Mouse (Mus musculus): ENCODE measurements around the gene Olfr656. TPM values are rescaled to one million over a fixed set of nuclear protein-coding genes. Genes with fewer than 3 reads are reported as not detected.

The Olfr656 gene
- polyA plus RNA-seq, 1 experiment: not detected

- TF ChIP-seq CTCF (IDR thresholded peaks at IDR 0.05; ENCODE audit: borderline replicate concordance, insufficient read depth, low read length): peak; percentile 57; the same call in 1 of the 2 replicates
- TF ChIP-seq POLR2A (IDR thresholded peaks at IDR 0.05; ENCODE audit: low read depth, low read length): no peak
- H3K4me3 ChIP-seq (ENCODE audit: insufficient read depth, low read length): no peak within 1 kb of the TSS
- no peak within 1 kb of the TSS for H3K27ac ChIP-seq (ENCODE audit: insufficient read depth, low read length)
- H3K4me1 ChIP-seq (ENCODE audit: control insufficient read depth, insufficient read depth, low read length): no peaks in the 10 kb centered on the region
Measured at GRCm38 (mm10) chr7:104646841-104647482, 33.2 kb downstream of the Olfr656 start, which contains the start of gene Olfr658. Gene Olfr658 (minus strand): TSS chr7:104647305.

DNA sequence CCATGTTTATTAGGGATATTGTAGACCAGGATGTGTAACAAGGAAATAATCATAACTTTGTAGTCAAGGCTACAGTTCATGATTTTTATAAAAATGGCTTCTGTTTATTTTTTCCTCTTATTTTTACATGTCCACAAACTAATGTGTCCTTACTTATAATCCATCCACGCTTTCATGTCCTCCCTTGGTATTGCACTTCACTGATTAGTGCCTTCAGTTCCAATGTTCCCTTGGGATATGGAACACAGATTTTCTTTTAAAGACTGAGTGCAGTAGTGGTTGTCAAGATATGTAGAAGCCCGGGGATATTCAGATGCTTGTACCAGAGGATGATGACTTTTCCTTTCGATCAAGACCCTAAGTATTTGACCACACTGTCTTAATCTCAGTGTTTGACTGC is 52.7 kb downstream of the Olfr656 start, which contains the start of gene Olfr659:
Gene Olfr659 (plus strand): TSS at position 301 of the 400 bp plus-strand sequence.
- no peak within 1 kb of the TSS for H3K27ac ChIP-seq (ENCODE audit: insufficient read depth, low read length)
- H3K4me3 ChIP-seq (ENCODE audit: insufficient read depth, low read length): no peak within 1 kb of the TSS
- no peaks in the 10 kb centered on the region for H3K4me1 ChIP-seq (ENCODE audit: control insufficient read depth, insufficient read depth, low read length)
- TF ChIP-seq POLR2A (IDR thresholded peaks at IDR 0.05; ENCODE audit: low read depth, low read length) (no peak), CTCF (IDR thresholded peaks at IDR 0.05; ENCODE audit: borderline replicate concordance, insufficient read depth, low read length) (no peak)

Other genes starting within 250 kb of the Olfr656 start
- gene Trim30b, start 244.1 kb upstream of the Olfr656 start, polyA plus RNA-seq (2011; ENCODE audit: insufficient read length, low read depth, missing spikeins): not detected in 2 replicates
- gene Trim30c, start 213.1 kb upstream of the Olfr656 start, polyA plus RNA-seq (2011; ENCODE audit: insufficient read length, low read depth, missing spikeins): not detected in 2 replicates
- gene Trim30a, start 148.8 kb upstream of the Olfr656 start, polyA plus RNA-seq (2011; ENCODE audit: insufficient read length, low read depth, missing spikeins): 7.6 and 10.4 TPM in 2 replicates
- 7.3 and 8.6 TPM in 2 replicates for gene Trim30d, start 106.1 kb upstream of the Olfr656 start, polyA plus RNA-seq (2011; ENCODE audit: insufficient read length, low read depth, missing spikeins)
- not detected in 2 replicates for gene Olfr651, start 63.8 kb upstream of the Olfr656 start, polyA plus RNA-seq (2011; ENCODE audit: insufficient read length, low read depth, missing spikeins)
- gene Olfr652, start 53.1 kb upstream of the Olfr656 start, polyA plus RNA-seq (2011; ENCODE audit: insufficient read length, low read depth, missing spikeins): not detected in 2 replicates
- not detected in 2 replicates for gene Olfr653, start 36.6 kb upstream of the Olfr656 start, polyA plus RNA-seq (2011; ENCODE audit: insufficient read length, low read depth, missing spikeins)
- gene Olfr654, start 26.9 kb upstream of the Olfr656 start, polyA plus RNA-seq (2011; ENCODE audit: insufficient read length, low read depth, missing spikeins): not detected in 2 replicates
- not detected in 2 replicates for gene Olfr655, start 12.2 kb upstream of the Olfr656 start, polyA plus RNA-seq (2011; ENCODE audit: insufficient read length, low read depth, missing spikeins)
- gene Olfr657, start 10.8 kb downstream of the Olfr656 start, polyA plus RNA-seq (2011; ENCODE audit: insufficient read length, low read depth, missing spikeins): not detected in 2 replicates
- not detected in 2 replicates for gene Olfr658, start 33.4 kb downstream of the Olfr656 start, polyA plus RNA-seq (2011; ENCODE audit: insufficient read length, low read depth, missing spikeins)
- not detected in 2 replicates for gene Olfr659, start 52.8 kb downstream of the Olfr656 start, polyA plus RNA-seq (2011; ENCODE audit: insufficient read length, low read depth, missing spikeins)
- gene Olfr661, start 72.5 kb downstream of the Olfr656 start, polyA plus RNA-seq (2011; ENCODE audit: insufficient read length, low read depth, missing spikeins): not detected in 2 replicates
- not detected in 2 replicates for gene Usp17le, start 163.5 kb downstream of the Olfr656 start, polyA plus RNA-seq (2011; ENCODE audit: insufficient read length, low read depth, missing spikeins)
- gene Usp17lb, start 228.6 kb downstream of the Olfr656 start, polyA plus RNA-seq (2011; ENCODE audit: insufficient read length, low read depth, missing spikeins): not detected in 2 replicates
- not detected in 2 replicates for gene Usp17la, start 243.1 kb downstream of the Olfr656 start, polyA plus RNA-seq (2011; ENCODE audit: insufficient read length, low read depth, missing spikeins)